Mouse (Mus musculus) G1E (cell line): ENCODE data around the gene Scamp2.

Experiments used
- CTCF ChIP-seq: IDR thresholded peaks from 2 replicates; pipeline ENCODE4 v1.5.1; 2012; ENCODE audit warnings: low read depth, low read length, inconsistent platforms, mixed read lengths
- TAL1 ChIP-seq: conservative IDR thresholded peaks from 2 replicates; pipeline ENCODE4 v1.6.1; 2012; ENCODE audit warnings: low read depth, low read length, inconsistent platforms, mixed read lengths

- TF ChIP-seq CTCF (no peak), TAL1 (no peak)
Measured at GRCm38 (mm10) chr9:57594174-57594509, 33.4 kb downstream of the Scamp2 start.
